Mouse (Mus musculus) thymus, adult 2 months (tissue): ENCODE measurements around the gene Casp7.

Experiments
- CTCF ChIP-seq: fragments of 200-500 bp; IDR thresholded peaks from 2 replicates; pipeline ENCODE4 v1.5.1; 2012; ENCODE audit warnings: mild to moderate bottlenecking, control low read depth, low read length, moderate library complexity, borderline replicate concordance; ENCODE audit not compliant: control insufficient read depth, poor library complexity, insufficient read depth; ENCODE audit errors: extremely low read depth
- POLR2A ChIP-seq: fragments of 200-500 bp; IDR thresholded peaks from 2 replicates; pipeline ENCODE4 v1.6.1; 2012; ENCODE audit warnings: mild to moderate bottlenecking, low read length, control low read depth, moderate library complexity; ENCODE audit not compliant: control insufficient read depth, poor library complexity, insufficient read depth; ENCODE audit errors: extremely low read depth

DNA sequence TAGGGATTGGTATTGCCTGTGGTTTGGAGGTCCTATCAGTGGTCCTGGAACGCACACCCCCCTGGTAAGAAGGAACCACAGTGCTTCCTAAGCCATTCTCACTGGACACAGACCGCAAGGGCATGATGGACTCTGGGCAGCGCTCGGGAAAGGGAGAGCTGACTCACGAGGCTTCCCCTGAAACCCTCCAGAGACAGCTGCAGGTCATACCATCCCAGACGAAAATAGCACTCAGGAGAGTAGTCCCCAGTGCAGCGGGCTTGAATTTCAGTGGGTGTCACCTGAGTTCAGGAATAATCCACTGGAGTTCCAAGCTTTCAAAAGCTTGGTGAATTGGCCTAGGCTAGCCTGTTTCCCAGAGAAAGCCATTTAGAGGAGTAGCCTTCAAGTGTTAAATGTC, 9.7 kb downstream of the Casp7 start:
- TF ChIP-seq POLR2A (no peak), CTCF (no peak)
